Mouse (Mus musculus) retina, postnatal 1 day (tissue): ENCODE results near the gene Gabra5.

Experiments used
- DNase-seq: peaks from one replicate; pipeline ENCODE4 v3.0.0-alpha.2; 2012

Gabra5 gene

DNA sequence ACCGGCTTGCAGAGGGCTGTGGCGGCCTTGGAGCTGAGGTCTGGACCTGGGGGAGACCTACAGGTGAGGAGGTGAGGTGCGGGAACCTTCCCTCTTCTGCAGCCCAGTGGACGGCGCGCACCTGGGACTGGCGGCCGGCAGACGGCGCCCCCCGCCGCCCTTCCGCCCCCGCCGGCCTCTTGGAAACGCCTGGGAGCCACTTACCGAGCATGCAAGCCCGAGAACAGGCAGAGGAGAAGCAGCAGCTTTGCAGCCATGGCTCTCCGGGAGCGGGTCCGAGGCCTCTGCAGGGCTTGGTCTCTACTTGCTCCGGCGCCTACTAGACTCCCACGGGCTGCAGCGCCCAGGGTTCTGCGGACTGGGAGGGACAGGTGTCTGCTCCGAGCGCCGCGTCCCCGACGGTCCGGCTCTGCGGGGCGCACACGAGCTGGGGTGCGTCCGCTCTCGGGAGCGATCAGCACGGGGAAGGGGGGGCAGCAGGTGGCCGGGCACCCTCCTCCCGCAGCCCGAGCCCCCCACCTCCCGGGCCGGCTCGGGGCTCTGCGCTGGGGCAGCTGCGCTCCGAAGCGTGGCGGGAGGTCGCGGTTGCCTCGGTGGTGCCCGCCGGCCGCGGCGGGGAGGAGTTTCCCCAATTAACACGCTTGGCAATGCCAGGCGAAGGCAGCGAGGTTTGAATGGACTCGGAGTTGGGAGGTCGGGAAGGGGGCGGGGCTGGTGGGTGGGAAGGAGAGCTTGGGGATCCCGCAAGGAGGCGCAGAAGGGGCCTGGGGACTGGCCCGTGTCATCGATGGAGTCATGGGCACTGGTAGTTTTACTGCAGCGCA lies 123.1 kb downstream of the Gabra5 start, which contains the start of gene Gabrg3:
Gabrg3 (minus strand) TSS at position 672 of the 824 bp plus-strand sequence.
- peak; percentile 90 for DNase-seq

DNA sequence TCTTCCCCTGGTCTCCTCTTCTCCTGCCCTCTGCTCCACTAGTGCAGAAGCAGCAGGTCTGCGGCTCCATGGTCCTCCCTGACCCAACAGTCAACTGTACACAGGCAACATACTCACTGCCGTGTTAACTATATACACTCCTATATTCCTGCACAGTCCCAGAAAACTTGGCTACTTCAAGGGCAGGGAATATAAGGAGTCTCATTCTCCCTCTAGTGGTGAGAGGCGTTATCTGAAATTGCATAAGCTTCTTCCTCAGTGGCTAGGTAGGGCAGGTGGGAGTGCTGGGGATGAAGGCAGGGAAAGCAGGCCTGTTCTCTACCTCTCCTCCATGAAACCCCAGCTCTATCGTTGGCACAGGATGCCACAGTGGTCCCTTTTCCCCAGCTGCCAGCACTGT lies 125.7 kb downstream of the Gabra5 start:
- peak; percentile 77 for DNase-seq

DNA sequence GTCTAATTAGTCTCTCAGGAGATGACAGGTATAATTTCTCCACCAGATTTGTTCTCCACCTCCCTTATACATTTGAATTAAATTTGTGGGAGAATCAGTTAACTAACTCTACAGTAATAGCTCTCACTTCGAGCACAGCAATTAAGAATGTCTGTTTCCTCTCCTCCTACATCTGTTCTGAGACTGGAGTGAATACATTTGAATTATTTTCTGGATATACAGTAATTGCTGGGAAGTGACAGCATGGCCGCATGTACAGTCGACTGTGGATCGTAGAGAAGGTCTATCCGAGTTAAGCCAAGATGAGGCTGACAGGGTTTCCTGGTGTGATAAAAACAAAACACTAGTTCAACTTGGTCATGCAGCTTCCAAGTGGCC lies 143.9 kb downstream of the Gabra5 start:
- no peak for DNase-seq

- no peak for DNase-seq
Measured at GRCm38 (mm10) chr7:57365134-57366012, 144.5 kb downstream of the Gabra5 start.

- DNase-seq, result no peak
Measured at GRCm38 (mm10) chr7:57363812-57364211, 146.0 kb downstream of the Gabra5 start.

GRCm38 (mm10) chr7:57357871-57358540 lies 151.9 kb downstream of the Gabra5 start:
- DNase-seq, result no peak
